Mouse (Mus musculus) thymus, postnatal 25 days (tissue): Measurements from ENCODE around the gene Mtnr1a.

Source experiments
- DNase-seq: peaks from one replicate; pipeline ENCODE4 v3.0.0; 2022

Gene Mtnr1a

DNA sequence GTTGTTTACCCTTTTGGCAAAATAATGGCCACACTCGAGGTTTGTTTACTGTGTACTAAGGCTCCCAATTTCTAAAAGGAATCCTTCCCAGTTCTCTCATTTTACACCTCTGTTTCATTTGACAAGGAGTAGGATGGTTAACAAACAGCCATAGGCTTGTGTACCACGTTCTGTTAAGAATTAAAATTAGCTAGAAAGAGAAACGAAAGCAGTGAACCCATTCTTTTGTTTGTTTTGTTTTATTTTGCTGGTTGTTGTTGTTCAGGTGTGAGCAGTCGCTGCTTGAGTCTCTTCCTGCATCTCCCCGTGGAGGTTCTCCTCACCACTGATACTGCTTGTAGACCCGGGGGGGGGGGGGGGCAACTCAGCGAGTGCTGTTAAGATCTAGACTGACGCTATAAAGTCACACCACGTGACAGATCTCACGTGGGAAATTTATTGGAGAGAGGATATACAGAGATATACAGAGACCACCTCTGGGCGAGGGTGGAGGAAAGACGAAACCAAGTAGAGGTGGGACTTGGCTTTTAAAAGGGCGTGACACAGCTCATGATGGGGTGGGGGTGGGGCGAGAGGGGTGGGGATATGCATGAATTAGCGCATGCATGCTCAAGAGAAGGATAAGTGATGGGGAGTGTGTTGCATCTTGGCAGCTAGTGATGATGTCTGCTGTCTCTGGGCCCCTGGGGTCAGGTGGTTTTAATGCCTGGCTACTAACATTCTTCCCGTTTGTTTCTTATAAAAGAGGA is 41.3 kb downstream of the Mtnr1a start:
- DNase-seq: no peak

DNA sequence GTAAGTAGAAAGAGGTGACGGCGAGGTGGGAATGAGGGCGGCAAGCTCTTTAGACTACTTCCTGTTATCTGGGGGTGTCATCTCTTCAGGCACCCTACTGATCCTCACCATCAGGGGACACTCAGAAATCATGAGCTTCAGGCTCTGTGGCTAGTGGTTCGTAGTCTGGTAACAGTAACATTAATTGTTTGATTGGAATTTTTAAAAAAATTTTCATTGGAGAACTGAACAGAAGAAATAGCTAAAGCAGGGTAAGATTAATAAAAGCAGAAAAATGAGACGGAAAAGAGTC is 41.8 kb downstream of the Mtnr1a start:
- DNase-seq: no peak

DNA sequence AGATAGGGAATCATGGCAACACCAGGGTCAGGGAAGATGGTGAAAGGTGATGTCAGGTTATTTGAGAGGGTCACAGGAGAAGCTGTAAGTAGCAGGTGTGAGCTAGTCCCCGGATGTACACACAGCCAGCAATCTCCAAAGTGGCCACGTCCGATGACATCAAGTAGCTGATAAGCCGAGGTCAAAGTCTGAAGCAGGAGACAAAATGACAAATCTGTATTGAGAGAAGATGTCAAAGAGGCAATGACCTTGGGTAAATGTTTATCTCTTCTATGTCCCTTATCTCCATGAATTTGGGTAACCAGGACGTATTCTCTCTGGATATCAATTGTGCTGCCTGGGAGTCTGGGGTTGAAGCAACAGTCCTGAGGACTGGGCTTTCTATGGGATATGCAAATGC is 42.9 kb downstream of the Mtnr1a start:
- DNase-seq: no peak

DNA sequence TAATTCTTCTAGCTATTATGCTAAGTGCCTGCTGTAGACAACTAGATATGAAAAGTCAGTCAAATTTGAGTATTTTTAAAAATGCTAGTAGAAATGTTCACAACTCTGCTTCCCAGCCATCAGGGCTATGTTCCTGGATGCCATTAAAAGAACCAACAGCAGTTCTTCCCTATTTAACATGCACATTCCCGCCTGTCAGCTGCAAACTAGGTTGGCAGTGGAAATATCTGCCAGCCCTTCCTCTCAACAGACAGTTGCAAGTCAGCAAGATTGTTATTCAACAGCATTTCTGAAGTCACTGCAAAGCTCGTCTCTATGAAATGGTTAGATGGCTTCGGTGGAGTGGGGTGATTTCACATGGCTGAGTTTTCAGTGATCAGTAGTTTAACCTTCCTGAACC is 48.7 kb downstream of the Mtnr1a start:
- no peak for DNase-seq

DNA sequence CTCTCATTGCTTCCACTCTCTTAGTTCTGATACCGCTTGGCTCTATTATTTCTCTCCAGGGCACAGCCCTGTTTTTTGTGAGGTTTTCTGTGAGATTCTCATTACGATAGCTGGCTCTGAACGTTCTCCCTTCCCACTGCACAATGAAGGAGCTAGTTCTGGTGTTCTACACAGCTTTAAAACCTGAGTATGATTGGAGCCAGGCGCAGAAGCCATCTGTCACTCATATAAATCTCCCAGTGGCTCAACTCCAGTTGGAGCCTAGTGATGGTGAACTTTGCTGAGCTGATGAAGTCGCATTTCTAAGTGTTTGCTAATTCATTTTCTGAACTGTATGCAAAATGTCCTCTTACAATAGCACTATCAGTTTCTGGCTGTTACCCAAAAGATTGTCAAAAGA is 56.7 kb downstream of the Mtnr1a start:
- DNase-seq: no peak
